Mouse (Mus musculus) layer of hippocampus, adult 9-11 months (tissue): ENCODE results near the gene Hormad2.

Source experiments
- DNase-seq: peaks from one replicate; pipeline ENCODE4 v3.0.0; 2022

Hormad2 gene

GRCm38 (mm10) chr11:4299191-4299590 is 141.7 kb downstream of the Hormad2 start:
- DNase-seq: no peak

- no peak for DNase-seq
These were observed 142.3 kb downstream of the Hormad2 start for GRCm38 (mm10) chr11:4298615-4299014.

DNA sequence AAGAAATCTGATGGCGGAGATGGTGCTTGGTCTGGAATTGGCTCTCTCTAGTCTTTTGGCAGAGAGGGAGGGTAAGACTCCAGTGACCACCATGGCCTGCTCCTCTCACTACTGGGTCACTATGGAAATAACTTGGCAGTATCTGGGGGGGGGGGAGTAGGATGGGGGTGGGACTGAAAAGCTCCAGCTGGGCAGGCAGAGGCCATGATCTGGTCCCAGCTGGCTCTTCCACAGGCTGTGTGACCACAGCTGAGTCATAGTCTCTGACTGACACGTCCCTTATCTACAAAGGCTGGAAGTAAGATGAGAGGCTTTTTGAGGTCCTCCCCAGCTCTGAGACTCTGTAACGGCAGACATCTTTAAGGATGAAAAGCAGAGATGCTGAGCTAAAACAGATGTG is 143.2 kb downstream of the Hormad2 start:
- no peak for DNase-seq

GRCm38 (mm10) chr11:4296610-4297275 is 144.2 kb downstream of the Hormad2 start:
- peak; percentile 50 for DNase-seq
